Mouse (Mus musculus) liver, adult 2 months (tissue): ENCODE data around the gene Htr3b. TPM values are rescaled to one million over a fixed set of nuclear protein-coding genes. Genes with fewer than 3 reads are reported as not detected.

Experiments used
- DNase-seq: peaks from one replicate; pipeline ENCODE4 v3.0.0-alpha.2; 2011; ENCODE audit warnings: low read depth, low spot score; ENCODE audit errors: extremely low read depth
- H3K27ac ChIP-seq: fragments of 200-500 bp; replicated peaks from 2 replicates; pipeline ENCODE4 v1.5.1; 2012; ENCODE audit warnings: low read depth, mild to moderate bottlenecking, control low read depth, inconsistent platforms, low read length; ENCODE audit not compliant: insufficient read depth
- H3K27me3 ChIP-seq: fragments of 200-500 bp; 2 replicates; pipeline ENCODE4 v1.6.1; 2012; ENCODE audit warnings: mild to moderate bottlenecking, moderate library complexity, low read length, inconsistent platforms; ENCODE audit not compliant: control insufficient read depth, insufficient read depth
- H3K36me3 ChIP-seq: fragments of 200-500 bp; 2 replicates; pipeline ENCODE4 v1.6.1; 2012; ENCODE audit warnings: low read length, inconsistent platforms; ENCODE audit not compliant: control insufficient read depth, insufficient read depth
- H3K4me1 ChIP-seq: fragments of 200-500 bp; 2 replicates; pipeline ENCODE4 v1.6.1; 2011; ENCODE audit warnings: low read length; ENCODE audit not compliant: control insufficient read depth, insufficient read depth
- H3K4me3 ChIP-seq: fragments of 200-500 bp; 2 replicates; pipeline ENCODE4 v1.5.1; 2011; ENCODE audit warnings: low read depth, mild to moderate bottlenecking, control low read depth, low read length, moderate library complexity; ENCODE audit not compliant: insufficient read depth
- H3K79me2 ChIP-seq: fragments of 200-500 bp; 2 replicates; pipeline ENCODE4 v1.6.1; 2012; ENCODE audit warnings: inconsistent platforms, mild to moderate bottlenecking, low read length, moderate library complexity; ENCODE audit not compliant: control insufficient read depth, insufficient read depth
- H3K9ac ChIP-seq: fragments of 200-500 bp; 2 replicates; pipeline ENCODE4 v1.6.1; 2012; ENCODE audit warnings: low read depth, mild to moderate bottlenecking, control low read depth, inconsistent platforms, low read length
- CTCF ChIP-seq: fragments of 200-500 bp; IDR thresholded peaks from 2 replicates; pipeline ENCODE4 v1.5.1; 2011; ENCODE audit warnings: low read depth, low read length, control low read depth
- POLR2A ChIP-seq: fragments of 200-500 bp; IDR thresholded peaks from 2 replicates; pipeline ENCODE4 v1.6.1; 2011; ENCODE audit warnings: low read length, control low read depth; ENCODE audit not compliant: insufficient read depth; ENCODE audit errors: extremely low read depth
- WGBS: fragments of 180-500 bp; shearing (Covaris S2); methylation state at CpG from one replicate; pipeline ENCODE4 v1.1.7; 2018; 5-methylcytosine and 5-hydroxymethylcytosine counted together
- polyA plus RNA-seq: library from polyadenylated mRNA; depleted of rRNA; stranded (reverse); fragments of >200 nt; gene quantifications from 2 replicates; pipeline ENCODE4 v1.2.3, GENCODE M21; 2012
- total RNA-seq: library from RNA; depleted of rRNA; stranded (reverse); fragments of >200 nt; gene quantifications from 2 replicates; pipeline ENCODE4 v1.2.3, GENCODE M21; 2014

The Htr3b gene
- total and polyA plus RNA-seq, 2 experiments: not detected

DNA sequence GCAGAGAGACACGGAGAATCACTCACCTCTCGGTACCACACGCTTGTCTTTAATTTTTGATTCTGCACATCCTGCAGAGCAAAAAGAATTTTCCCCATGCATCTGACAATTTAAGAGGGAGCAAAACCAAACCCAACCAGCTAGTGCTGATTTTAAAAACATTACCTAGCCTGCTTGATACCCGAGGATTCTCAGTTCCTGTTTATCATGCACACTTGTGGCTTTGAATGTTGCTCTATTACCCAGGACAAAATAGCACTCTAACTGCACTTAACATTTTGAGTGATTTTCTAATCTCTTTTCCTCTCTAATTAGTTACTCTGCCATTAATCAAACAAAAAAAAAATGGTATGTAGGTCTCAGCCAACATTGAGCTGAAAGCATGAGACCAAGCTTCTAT lies 17.2 kb downstream of the Htr3b start:
- H3K4me3 ChIP-seq: no peak overlapping the region
- no peak overlapping the region for H3K9ac ChIP-seq
- no peak for TF ChIP-seq CTCF
- no peak for TF ChIP-seq POLR2A
- no peaks in the 10 kb centered on the region for H3K36me3 ChIP-seq
- no peak for DNase-seq
- 82% methylated on average over 4 of the region's 4 CpGs for WGBS
- H3K79me2 ChIP-seq: no peaks in the 10 kb centered on the region
- H3K27me3 ChIP-seq: no peaks in the 10 kb centered on the region
- H3K4me1 ChIP-seq: no peaks in the 10 kb centered on the region
- no peak overlapping the region for H3K27ac ChIP-seq

DNA sequence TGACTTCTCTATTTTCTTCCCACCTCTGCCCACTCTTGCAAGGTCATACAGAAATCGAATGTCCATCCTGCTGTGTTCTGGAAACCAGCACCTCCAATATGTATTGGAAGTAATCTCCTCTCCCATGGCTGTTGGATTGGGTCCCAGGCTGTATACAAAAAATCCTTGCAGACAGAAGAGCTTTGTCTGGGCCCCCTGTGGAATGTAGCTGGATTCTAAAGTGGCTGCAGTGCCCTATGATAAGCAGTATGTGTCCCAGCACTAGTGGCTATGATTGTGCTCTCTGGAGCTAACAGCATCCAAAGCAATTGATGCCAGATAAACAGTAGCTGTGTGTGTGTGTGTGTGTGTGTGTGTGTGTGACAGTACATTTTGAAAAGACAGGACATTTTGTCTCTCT lies 22.4 kb downstream of the Htr3b start:
- Histone ChIP-seq H3K36me3 (no peaks in the 10 kb centered on the region), H3K4me1 (no peaks in the 10 kb centered on the region), H3K27ac (no peak overlapping the region), H3K27me3 (no peaks in the 10 kb centered on the region), H3K79me2 (no peaks in the 10 kb centered on the region), H3K4me3 (no peak overlapping the region), H3K9ac (no peak overlapping the region)
- DNase-seq: no peak
- TF ChIP-seq CTCF (no peak), POLR2A (no peak)
- WGBS: 58% methylated on average over 1 of the region's 1 CpGs

DNA sequence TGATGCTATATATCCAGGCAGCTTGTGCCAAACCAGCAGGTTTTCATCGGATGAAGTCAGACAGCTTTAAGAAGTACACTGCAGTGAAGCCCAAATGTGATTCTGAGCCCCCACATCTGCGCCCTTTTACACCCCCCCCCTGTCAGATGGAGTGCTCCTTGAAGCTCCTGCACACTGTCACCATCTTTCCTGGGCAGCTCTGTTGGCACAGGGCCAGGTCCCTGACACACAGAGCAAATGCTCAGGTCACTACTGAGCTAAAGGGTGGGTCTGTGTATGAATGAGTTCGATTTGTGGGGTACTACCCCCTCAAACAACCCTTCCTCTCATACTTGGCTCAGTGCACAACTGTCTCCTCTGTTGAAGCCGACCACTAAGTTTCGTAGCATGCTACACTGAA lies 35.4 kb downstream of the Htr3b start:
- Histone ChIP-seq H3K4me1 (no peaks in the 10 kb centered on the region), H3K79me2 (no peaks in the 10 kb centered on the region), H3K4me3 (no peak overlapping the region), H3K27ac (no peak overlapping the region), H3K27me3 (no peaks in the 10 kb centered on the region), H3K36me3 (no peaks in the 10 kb centered on the region), H3K9ac (no peak overlapping the region)
- TF ChIP-seq CTCF (no peak), POLR2A (no peak)
- DNase-seq: no peak
- WGBS: 74% methylated on average over 5 of the region's 5 CpGs

GRCm38 (mm10) chr9:48928781-48929180 lies 36.0 kb downstream of the Htr3b start:
- Histone ChIP-seq H3K4me3 (no peak overlapping the region), H3K9ac (no peak overlapping the region), H3K4me1 (no peaks in the 10 kb centered on the region), H3K27me3 (no peaks in the 10 kb centered on the region), H3K27ac (no peak overlapping the region), H3K36me3 (no peaks in the 10 kb centered on the region), H3K79me2 (no peaks in the 10 kb centered on the region)
- WGBS: 67% methylated on average over 3 of the region's 3 CpGs
- no peak for DNase-seq
- TF ChIP-seq POLR2A: no peak
- no peak for TF ChIP-seq CTCF

DNA sequence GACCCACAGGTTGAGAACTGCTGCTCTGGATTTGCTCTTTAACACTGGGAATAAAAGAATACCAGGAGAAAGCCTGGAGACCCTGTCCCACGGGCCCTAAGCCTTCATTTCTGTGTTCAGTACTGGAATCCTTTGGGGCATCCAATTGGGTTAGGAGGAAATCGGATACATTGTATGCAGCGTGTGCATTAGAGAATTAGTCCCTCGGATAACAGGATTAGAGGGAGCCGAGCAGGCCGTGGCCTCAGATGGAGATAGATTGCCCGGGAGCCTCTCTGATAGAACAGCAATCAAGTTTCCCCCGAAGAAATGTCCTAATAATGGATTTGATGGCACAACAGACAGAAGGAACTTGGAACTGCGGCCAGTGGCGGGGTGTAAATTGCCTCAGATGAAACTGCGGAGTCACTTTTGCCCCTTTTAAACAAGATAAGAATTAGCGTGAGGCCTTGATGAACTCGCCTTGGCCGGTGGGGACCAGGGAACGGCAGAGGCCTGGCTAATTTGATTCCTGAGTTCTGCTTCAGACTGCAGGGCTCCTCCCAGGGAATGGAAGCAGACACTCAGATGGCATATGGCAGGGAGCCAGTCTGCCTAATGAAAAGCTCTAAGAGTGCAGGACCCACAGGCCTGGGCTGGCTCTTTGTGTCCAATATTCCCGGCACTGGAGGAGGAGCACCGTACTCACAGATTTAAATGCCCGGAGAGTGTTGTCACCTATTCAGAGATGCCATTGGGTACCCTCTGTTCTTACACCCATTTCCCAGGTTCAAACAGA lies 48.6 kb downstream of the Htr3b start:
- Histone ChIP-seq H3K9ac (no peak overlapping the region), H3K27me3 (no peaks in the 10 kb centered on the region), H3K27ac (no peak overlapping the region), H3K4me1 (no peaks in the 10 kb centered on the region), H3K36me3 (no peaks in the 10 kb centered on the region), H3K4me3 (no peak overlapping the region), H3K79me2 (no peaks in the 10 kb centered on the region)
- DNase-seq: no peak
- 79% methylated on average over 18 of the region's 18 CpGs for WGBS
- no peak for TF ChIP-seq POLR2A
- no peak for TF ChIP-seq CTCF

- DNase-seq: no peak
- 6% methylated on average over 9 of the region's 9 CpGs for WGBS
- H3K4me1 ChIP-seq: no peaks in the 10 kb centered on the region
- no peaks in the 10 kb centered on the region for H3K79me2 ChIP-seq
- no peak within 1 kb of the TSS for H3K9ac ChIP-seq
- H3K27me3 ChIP-seq: no peaks in the 10 kb centered on the region
- TF ChIP-seq POLR2A (no peak), CTCF (no peak)
- H3K36me3 ChIP-seq: no peaks in the 10 kb centered on the region
- H3K4me3 ChIP-seq: no peak within 1 kb of the TSS
- H3K27ac ChIP-seq: no peak within 1 kb of the TSS
Measured at GRCm38 (mm10) chr9:48910885-48911537, 53.8 kb downstream of the Htr3b start, which contains the start of gene Htr3a. Gene Htr3a (minus strand): TSS chr9:48911099.
